Mouse (Mus musculus): ENCODE measurements around the gene Ssu72.

DNA sequence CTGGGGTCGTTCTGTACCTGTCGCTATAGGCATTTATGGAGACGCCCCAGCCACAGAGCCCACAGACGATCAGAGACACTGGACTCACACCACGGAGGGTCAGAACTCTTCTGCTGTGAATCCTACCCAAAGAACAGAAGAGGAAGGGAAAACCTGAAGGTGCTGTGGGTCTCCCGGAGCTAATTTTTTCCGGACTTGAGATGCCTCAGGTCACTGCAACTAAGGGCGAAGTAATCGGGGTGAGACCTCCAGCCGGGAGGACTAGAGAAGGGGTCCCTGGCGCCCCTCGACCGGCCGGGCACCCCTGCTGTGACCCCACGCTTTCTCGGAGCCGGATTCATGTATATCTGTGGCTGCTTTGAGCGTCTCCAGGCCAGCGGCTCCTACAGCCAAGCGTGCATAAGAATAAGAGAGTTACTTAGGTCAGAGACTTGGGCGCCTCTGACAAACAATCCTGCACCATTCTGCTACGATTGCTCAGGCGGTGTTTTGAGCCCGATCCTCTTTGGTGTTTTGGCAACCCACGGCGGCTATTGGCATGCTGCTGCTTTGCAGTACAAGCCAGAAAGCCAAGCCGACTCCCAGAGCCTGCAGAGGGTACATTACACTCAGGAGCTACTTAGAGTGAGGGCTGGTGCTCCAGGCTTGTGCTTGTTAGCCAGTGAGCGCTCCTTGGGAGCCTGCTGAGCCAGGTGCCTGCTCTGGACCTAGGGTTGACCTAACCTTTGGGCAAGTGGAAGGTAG lies 56.9 kb downstream of the Ssu72 start:
- TF ChIP-seq CTCF (conservative IDR thresholded peaks at IDR 0.05; ENCODE audit: insufficient read depth, insufficient read length, low read depth, low read length), result no peak
- no peak for TF ChIP-seq POLR2A (IDR thresholded peaks at IDR 0.05; ENCODE audit: low read depth, low read length)
